Mouse (Mus musculus) adrenal gland, postnatal 14 days (tissue): Measurements from ENCODE around the gene Nop16. TPM values are rescaled to one million over a fixed set of nuclear protein-coding genes. Genes with fewer than 3 reads are reported as not detected.

Experiments
- DNase-seq: peaks from one replicate; pipeline ENCODE4 v3.0.0; 2021; ENCODE audit warnings: mixed read lengths
- microRNA-seq, 2 experiments: library from miRNA; unstranded; fragments of <30 nt; microRNA quantifications; one replicate each; pipeline ENCODE4 v1.2.0; 2021
- total RNA-seq: library from RNA; stranded (reverse); gene quantifications from 2 replicates; pipeline ENCODE4 v1.2.3, GENCODE M21; 2021

The Nop16 gene
- total RNA-seq, 1 experiment from 2014 or later, result 56.0 TPM

DNA sequence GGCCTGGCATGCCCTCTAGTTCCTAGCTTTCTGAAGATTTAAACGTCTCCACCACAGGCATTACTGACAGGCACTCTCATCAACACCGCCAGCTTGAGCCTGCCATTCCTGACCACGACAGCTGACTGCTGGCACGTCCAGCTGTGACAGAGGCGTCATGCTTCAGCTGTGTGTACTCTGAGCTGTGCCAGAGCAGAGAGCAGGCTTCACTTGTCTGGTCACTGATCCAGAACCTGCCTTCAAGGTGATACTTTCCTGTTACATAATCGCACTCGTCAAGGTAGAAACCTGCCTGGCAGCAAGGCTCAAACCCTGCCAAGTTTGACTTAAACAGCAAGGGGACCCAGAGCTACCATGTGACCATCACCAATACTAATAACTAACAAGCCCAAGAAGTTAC lies 27.3 kb downstream of the Nop16 start:
- no peak for DNase-seq

DNA sequence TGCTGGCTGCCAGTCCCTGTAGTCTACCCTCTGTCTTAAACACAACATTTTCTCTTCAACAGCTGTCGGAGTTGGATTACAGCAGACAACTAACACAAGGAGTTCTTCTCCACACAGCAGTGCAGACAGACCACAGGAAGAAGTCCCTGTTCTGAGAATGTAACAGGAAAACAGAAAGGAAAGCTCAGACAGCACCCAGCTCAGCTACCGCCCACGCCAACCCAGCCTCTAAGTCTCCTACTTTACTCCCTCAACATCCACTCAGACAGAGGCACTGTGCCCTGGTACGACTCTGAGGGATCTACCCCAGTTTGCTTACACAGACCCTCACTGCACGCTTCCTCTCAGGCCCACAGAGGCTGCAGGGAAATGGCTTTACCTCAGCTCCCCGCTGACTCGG lies 29.3 kb downstream of the Nop16 start:
- no peak for DNase-seq

DNA sequence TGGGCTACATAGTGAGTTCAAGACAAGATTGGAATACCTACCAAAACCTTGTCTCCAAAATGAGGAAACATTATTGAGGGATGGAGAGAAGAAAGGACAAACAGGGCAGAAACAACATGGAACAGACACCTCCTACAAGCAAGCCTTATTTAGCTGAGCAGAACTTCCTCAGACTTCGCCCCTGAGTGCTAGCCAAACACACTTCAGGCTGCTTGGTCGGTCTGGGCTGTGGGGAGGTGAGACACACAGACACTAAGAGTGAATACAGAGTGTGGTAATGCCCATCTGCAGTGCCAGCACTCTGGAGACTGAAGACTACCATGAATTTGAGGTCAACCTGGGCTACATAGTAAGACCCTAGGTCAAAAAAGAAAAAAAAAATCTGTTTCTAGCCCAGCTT lies 30.2 kb downstream of the Nop16 start:
- no peak for DNase-seq

DNA sequence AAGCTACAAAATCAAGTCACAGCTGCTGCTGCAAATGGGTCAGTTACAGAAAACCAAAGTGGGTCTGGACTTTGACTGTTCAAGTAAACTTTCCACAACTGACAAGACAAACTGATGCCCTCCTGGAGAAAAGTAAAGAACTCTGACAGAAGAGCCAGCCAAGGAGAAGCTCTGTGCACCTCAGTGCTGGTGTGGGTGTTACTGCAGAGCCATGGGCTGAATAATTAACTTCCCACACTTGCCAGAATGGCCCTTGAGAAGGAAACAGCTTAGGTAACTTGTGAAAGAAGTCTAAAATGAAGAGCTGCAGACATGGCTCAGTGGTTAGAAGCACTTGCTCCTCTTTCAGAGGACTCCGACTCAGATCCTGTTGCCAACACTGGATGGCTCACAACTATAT lies 32.2 kb downstream of the Nop16 start:
- no peak for DNase-seq

DNA sequence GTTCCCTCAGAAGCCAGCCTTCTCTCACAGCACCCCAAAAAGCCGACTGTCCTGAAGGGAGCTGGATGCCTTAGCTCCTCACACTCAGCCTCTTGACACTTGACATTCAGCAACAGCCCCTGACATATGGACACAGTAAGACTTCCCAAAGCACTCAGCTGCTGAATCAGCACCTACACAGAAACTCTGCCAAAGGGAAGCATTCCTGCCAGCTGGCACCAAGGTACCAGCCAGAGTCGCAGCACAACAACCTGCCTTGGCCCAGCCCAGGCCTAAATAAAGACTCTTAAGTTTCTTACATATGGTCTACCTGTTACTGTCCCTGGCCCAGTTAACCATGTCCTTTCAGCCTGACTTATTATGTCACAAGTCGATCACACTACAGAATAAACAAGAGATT lies 33.1 kb downstream of the Nop16 start:
- DNase-seq, result peak; percentile 74

DNA sequence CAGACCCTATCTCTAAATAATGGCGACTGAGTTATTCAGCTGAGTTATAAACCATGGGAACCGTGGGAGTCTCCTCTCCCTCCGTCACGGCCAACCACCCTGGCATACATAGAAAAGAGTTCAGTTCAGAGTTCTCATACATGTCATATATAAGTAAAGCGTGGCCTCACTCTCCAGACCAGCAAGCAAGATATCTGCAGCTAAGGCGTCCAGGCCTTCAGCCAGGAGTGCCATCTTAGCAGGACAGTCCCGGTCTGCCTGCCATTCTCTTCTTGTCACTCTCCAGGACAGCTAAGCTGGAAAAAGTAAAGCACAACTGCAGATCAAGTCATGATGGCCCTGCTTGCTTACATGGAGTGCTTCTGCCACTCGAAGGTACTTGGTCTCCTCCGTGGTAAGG lies 33.7 kb downstream of the Nop16 start:
- DNase-seq, result no peak

DNA sequence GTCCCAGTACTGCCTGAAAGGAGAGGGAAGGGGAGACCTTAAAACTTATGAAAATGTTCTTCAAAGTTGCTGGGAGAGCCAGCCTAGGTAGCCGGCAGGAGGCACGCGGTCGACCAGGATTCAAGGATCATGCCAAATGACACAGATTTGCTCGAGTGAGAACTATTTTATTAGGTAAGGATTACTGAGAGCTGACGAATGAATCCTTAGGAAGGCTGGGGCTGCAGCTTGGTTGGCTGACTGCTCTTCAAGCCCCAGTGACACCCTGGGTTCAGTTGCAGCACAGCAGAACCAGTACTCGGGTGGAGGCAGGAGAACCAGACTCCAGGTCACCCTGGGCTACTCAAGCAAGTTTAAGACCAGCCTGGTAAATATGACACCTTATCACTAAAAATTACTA lies 41.9 kb downstream of the Nop16 start:
- DNase-seq, result no peak

Small RNA genes lying within 50 kb of the gene (microRNA-seq; reads per million reads assigned to microRNA genes)
- 0 reads per million in 2 experiments for gene Gm24195

Other genes with a start within 250 kb of the Nop16 start
- gene Cplx2, start 218.7 kb downstream of the Nop16 start, total RNA-seq, result 29.2 and 35.4 TPM in 2 replicates
- 46.3 and 53.7 TPM in 2 replicates for gene Thoc3, start 121.2 kb downstream of the Nop16 start, total RNA-seq
- 12.2 and 12.7 TPM in 2 replicates for gene Simc1, start 86.3 kb downstream of the Nop16 start, total RNA-seq
- gene 4833439L19Rik, start 24.7 kb downstream of the Nop16 start, total RNA-seq, result 123 and 131 TPM in 2 replicates
- gene Arl10, start 15.1 kb downstream of the Nop16 start, total RNA-seq, result 25.2 and 31.1 TPM in 2 replicates
- 260 and 265 TPM in 2 replicates for gene Higd2a, start 117 bp upstream of the Nop16 start, total RNA-seq
- gene Cltb, start 21.3 kb upstream of the Nop16 start, total RNA-seq, result 70.6 and 80.1 TPM in 2 replicates
- gene Faf2, start 31.7 kb upstream of the Nop16 start, total RNA-seq, result 67.3 and 69.6 TPM in 2 replicates
- 112 and 118 TPM in 2 replicates for gene Rnf44, start 103.8 kb upstream of the Nop16 start, total RNA-seq
- gene Cdhr2, start 111.4 kb upstream of the Nop16 start, total RNA-seq, result 0.22 TPM in 1 of 2 replicates, not detected in the other
- 3.5 and 5.1 TPM in 2 replicates for gene Gprin1, start 159.8 kb upstream of the Nop16 start, total RNA-seq
- 0.96 and 2.5 TPM in 2 replicates for gene Sncb, start 176.5 kb upstream of the Nop16 start, total RNA-seq
- gene Eif4e1b, start 193.9 kb upstream of the Nop16 start, total RNA-seq, result not detected in 2 replicates
- 24.8 and 29.5 TPM in 2 replicates for gene Tspan17, start 199.3 kb upstream of the Nop16 start, total RNA-seq